Mouse (Mus musculus) right cerebral cortex, postnatal 4 days (tissue): ENCODE data around the gene Zcchc9.

ENCODE experiments used
- DNase-seq: peaks from one replicate; pipeline ENCODE4 v3.0.0-alpha.2; 2022

Zcchc9 gene

DNA sequence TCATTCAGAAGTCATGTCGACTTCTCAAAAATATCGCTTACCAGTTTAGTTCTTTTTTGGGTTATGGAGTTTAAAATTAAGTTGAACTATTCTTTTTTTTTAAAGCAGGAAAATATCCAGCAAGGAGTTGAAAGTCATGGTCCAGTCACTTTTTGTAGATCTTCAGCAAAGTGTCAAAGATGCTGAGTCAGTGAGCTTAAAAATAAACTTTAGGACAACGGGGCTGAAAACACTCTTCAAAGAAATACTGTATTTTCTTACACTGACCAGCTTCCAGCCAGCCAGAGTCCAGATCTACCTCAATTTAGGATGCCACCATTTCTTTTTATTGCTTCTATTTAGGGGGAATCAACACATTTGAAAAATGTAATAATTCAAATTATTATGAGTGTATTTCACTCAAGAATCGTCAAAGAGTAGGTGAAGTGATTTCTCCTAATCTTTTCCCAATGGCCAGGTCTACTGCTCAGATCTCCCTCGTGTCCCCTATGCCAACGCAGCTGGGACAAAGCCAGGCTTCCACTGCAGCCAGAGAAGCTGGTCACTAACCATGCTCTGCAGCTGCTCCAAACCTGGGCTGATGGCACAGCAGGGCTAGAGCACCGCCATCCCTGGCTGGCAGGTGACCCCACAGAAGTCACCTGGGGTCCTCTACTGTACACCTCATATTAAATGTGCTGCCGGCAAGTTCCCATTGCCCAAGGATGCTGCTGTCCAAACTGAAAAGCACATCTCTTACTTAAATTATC is 47.0 kb downstream of the Zcchc9 start:
- no peak for DNase-seq

DNA sequence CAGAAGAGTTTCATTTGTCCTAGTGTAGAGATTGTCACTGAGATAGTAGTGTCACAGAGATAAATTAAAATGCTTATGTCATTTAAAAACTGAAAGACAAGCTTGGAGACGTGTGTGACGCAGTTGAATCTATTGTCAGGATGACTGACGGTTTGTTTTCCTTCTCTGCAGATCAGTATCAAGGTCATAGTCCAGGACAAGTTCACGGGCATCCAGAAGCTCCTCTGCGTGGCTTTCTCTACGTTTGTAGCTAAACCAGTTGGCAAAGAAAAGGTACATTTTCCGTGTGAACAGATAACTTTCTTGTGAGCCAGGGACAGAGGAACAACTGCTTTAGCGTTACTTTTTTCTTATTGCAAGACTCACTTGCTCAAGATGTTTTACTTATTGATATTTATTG is 47.7 kb downstream of the Zcchc9 start:
- DNase-seq: no peak

DNA sequence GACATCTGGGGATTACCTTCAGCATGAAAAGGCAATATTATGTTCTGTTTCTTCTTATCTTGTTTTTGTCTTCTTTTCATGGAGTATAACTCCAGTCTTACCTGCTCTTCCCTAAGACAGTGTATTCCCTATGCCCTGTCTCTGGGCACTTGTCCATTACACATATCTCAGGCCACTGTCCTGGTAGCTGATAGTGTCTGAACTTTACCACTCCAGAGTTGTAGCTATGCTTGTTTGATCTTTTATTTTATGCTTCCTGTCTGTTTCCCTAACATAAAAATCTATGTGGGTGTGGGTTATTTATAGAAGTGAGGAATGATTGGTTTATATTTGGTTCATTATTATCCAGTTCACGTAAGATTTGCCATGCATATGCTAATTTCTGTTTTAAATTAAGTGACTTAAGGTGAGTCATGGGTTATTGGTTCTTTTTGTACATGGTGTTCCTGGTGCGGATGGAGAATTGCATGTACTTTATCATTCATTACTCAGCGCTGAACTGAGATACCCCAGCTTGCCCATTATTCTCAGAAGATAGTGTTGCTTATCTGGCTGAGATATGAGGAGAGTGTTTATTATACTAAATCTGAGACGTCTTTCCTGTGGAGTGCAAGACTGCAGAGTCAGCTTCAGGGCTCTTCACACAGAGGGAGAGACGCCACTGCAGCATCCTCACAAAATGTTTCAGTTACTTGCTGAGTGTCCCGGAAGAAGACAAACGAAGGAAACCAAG is 49.0 kb downstream of the Zcchc9 start:
- no peak for DNase-seq

DNA sequence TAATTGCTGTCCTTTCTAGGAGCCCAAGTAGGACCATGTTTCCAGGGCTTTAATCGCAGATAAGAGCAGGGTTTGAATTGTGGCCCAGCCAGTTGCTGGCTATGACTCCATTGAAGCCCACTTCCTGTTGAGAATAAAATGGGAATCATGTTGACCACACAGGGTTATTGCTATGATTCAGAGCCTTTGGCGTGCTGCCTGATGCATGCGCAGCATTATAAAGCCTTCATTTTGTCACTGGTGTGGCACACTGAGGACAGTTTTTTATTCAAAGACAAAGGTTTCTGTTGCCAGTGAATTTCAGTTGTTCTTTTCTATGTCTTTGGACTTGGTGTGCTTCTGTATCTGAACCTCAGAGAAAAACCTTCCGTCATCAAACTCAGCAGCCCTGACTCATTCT is 51.3 kb downstream of the Zcchc9 start:
- no peak for DNase-seq

DNA sequence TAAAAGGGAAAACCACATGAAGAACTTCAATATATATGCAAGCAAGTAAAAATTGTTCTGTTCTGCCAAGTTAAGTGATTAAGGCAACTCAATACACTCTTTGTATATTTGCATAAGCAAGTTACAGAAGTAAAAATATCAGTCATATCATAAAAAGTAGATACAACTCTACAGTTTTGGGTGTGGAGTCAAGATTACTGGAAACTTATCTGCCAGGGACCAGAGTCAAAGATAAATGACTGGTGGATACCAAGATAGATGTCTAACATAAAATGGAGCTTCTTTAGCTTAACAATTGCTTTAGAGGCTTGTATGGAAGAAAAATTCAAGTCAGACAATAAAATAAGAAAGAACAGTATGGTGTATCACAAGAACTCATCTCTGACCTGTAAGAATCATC is 52.7 kb downstream of the Zcchc9 start:
- no peak for DNase-seq

DNA sequence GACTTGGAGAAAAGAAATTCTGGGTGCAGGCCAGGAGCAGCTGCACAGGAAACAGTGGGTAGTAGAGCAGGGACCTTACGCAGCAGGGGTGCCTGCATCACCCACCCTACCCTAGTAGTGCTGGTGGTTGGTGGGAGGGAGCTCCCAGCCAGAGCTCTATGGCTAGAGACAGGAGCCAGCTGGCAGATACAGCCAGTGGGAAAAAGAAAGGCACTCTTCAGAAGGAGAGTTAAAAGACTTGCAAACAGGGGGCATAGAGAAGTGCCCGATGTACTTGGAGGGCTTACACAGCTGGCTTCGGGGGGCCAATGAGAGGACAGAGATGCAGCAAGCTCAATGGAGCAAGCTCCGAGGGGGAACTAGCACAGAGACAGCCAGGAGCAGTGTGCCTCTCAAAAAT is 53.8 kb downstream of the Zcchc9 start:
- no peak for DNase-seq

DNA sequence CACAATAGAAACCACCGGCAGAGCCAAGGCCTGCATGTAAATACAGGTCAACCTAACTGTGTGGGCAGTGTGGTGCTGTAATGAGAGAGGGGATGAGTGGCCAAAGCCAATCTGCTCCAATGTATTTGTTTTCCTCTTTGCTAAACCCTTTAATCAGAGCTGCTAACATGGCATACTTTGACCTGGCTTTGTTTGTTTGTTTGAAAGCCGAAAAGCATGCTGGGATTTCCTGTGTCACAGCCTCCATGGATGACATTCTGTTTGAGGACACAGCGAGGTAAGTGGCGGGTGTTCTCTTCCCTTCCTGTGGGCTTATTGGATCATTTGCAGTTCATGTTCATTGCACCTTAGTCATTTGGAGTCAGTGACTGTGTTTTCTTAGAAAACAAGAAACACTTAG is 57.5 kb downstream of the Zcchc9 start:
- DNase-seq: no peak

DNA sequence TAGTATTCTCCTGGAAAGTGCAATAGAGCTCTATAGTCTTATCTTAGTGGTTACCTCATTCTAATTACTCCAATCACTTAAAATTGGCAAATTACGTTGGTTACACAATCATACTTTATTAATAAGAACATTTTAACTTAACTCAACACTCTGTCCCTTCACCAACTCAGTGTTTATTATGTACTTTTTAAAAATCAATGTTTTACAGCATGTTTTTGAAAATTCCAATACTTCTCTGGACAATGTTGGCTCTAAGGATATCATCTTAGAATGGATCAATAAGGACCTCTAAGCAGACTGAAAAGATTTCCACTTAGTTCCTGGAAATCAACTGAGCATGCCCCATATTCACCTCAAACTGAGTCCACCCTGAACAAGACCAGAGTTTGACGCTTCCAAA is 59.1 kb downstream of the Zcchc9 start:
- DNase-seq: no peak
